Mouse (Mus musculus): ENCODE measurements around the gene Abcb8.
A peak's percentile ranks its signal among the peaks of the same experiment; 100 is the strongest.
"Not testable (repeated sequence)": the region's sequence is repeated elsewhere in the genome, so short reads cannot be mapped to it uniquely, and the experiment has no call there.

Gene Abcb8

GRCm38 (mm10) chr5:24394165-24394894, 867 bp downstream of the Abcb8 start:
- peak; percentile 97 for DNase-seq (ENCODE audit: low read depth, low spot score)

- not testable (repeated sequence) for DNase-seq (ENCODE audit: low read depth, low spot score)
Measured at GRCm38 (mm10) chr5:24396254-24396653, 2.8 kb downstream of the Abcb8 start.

- DNase-seq (ENCODE audit: low read depth, low spot score), result no peak
Measured at GRCm38 (mm10) chr5:24399686-24400085, 6.2 kb downstream of the Abcb8 start.

- no peak for DNase-seq (ENCODE audit: low read depth, low spot score)
Measured at GRCm38 (mm10) chr5:24400362-24400761, 6.9 kb downstream of the Abcb8 start.

- DNase-seq (ENCODE audit: low read depth, low spot score), result no peak
Measured at GRCm38 (mm10) chr5:24400911-24401605, 7.6 kb downstream of the Abcb8 start.

GRCm38 (mm10) chr5:24401969-24402368, 8.5 kb downstream of the Abcb8 start:
- no peak for DNase-seq (ENCODE audit: low read depth, low spot score)

- DNase-seq (ENCODE audit: low read depth, low spot score), result no peak
Measured at GRCm38 (mm10) chr5:24404594-24405360, 11.3 kb downstream of the Abcb8 start.

GRCm38 (mm10) chr5:24405389-24405876, 12.0 kb downstream of the Abcb8 start:
- no peak for DNase-seq (ENCODE audit: low read depth, low spot score)

GRCm38 (mm10) chr5:24408651-24409050, 15.2 kb downstream of the Abcb8 start:
- no peak for DNase-seq (ENCODE audit: low read depth, low spot score)

- DNase-seq (ENCODE audit: low read depth, low spot score), result no peak
Measured at GRCm38 (mm10) chr5:24409466-24409865, 16.0 kb downstream of the Abcb8 start.

GRCm38 (mm10) chr5:24412063-24412462, 18.6 kb downstream of the Abcb8 start:
- no peak for DNase-seq (ENCODE audit: low read depth, low spot score)

GRCm38 (mm10) chr5:24413042-24413693, 19.7 kb downstream of the Abcb8 start, which contains the start of gene Asic3:
Gene Asic3, plus strand, starts transcription at chr5:24413392.
- no peak for DNase-seq (ENCODE audit: low read depth, low spot score)

GRCm38 (mm10) chr5:24413938-24414337, 20.5 kb downstream of the Abcb8 start:
- no peak for DNase-seq (ENCODE audit: low read depth, low spot score)

GRCm38 (mm10) chr5:24416222-24416736, 22.8 kb downstream of the Abcb8 start:
- peak; percentile 73 for DNase-seq (ENCODE audit: low read depth, low spot score)

- DNase-seq (ENCODE audit: low read depth, low spot score), result no peak
Measured at GRCm38 (mm10) chr5:24417587-24417986, 24.1 kb downstream of the Abcb8 start.

GRCm38 (mm10) chr5:24420381-24420780, 26.9 kb downstream of the Abcb8 start:
- no peak for DNase-seq (ENCODE audit: low read depth, low spot score)

GRCm38 (mm10) chr5:24423129-24424003, 29.9 kb downstream of the Abcb8 start, which contains the start of the genes Cdk5 and Slc4a2:
Gene Cdk5, minus strand, starts transcription at chr5:24423530.
Gene Slc4a2, plus strand, starts transcription at chr5:24423837.
- peak; percentile 100 for DNase-seq (ENCODE audit: low read depth, low spot score)

GRCm38 (mm10) chr5:24424004-24424781, 30.7 kb downstream of the Abcb8 start:
- no peak for DNase-seq (ENCODE audit: low read depth, low spot score)

- DNase-seq (ENCODE audit: low read depth, low spot score), result peak; percentile 91
Measured at GRCm38 (mm10) chr5:24424861-24425411, 31.5 kb downstream of the Abcb8 start.
